10 mouse cellular contexts compared by ENCODE assay signal in genomic region chr1:119348456-119349208, GRCm38 (mm10).
DNase-seq lines count a peak whose midpoint lies in the region; ATAC-seq and TF ChIP-seq lines count a peak whose summit lies in the region.
"Had no signal": no experiment of that assay in that cellular context is flagged by ENCODE, and none has a peak within 500 bp of the region (broad histone marks: within the 10 kb centered on the region; RNA-seq: fewer than 3 reads in every experiment).

No protein-coding gene starts in this region.

- no peak for DNase-seq in heart, postnatal 14 days
- DNase-seq in ES-E14 (ENCODE audit: low read depth, low spot score), result no peak
- DNase-seq in forebrain, embryonic 11.5 days (ENCODE audit: low spot score), result no peak
- DNase-seq in limb, embryonic 14.5 days (ENCODE audit: low spot score), result peak; percentile 58
- DNase-seq in testis, postnatal 14 days (ENCODE audit: low spot score), result no peak
- DNase-seq in urinary bladder, postnatal 25 days (ENCODE audit: low spot score), result no peak

- no peak for ATAC-seq in heart, embryonic 13.5 days (ENCODE audit: extremely low read depth, insufficient number of reproducible peaks, low FRiP score, low TSS enrichment)
- 0 out of 2 replicates have a peak, but pooled peaks have one; percentile 55 for ATAC-seq in forebrain, embryonic 11.5 days (replicated peaks; ENCODE audit: low FRiP score)
- peak; percentile 64; the same call in 1 of the 2 replicates for ATAC-seq in limb, embryonic 14.5 days (ENCODE audit: low FRiP score, low read depth)
- no peak for ATAC-seq in megakaryocyte, adult 5-6 weeks (ENCODE audit: poor library complexity, severe bottlenecking)

- no peak overlapping the region for H3K4me3 ChIP-seq in heart, embryonic 13.5 days
- H3K4me3 ChIP-seq in ES-E14 (ENCODE audit: insufficient read depth in 1 of 2, low read depth in 1 of 2, low read length in 2 of 2, poor library complexity in 1 of 2, severe bottlenecking in 1 of 2), result peak overlapping the region; percentile 19 to 32; a peak in 3 of 4 replicates
- H3K4me3 ChIP-seq in forebrain, embryonic 11.5 days (ENCODE audit: low read depth, low read length), result no peak overlapping the region
- H3K4me3 ChIP-seq in limb, embryonic 14.5 days (replicated peaks; ENCODE audit: low read length), result no peak overlapping the region
- H3K4me3 ChIP-seq: layer of hippocampus, adult 2 months had no signal

- H3K9ac ChIP-seq in heart, embryonic 13.5 days, result no peak overlapping the region
- peak overlapping the region; percentile 49; the same call in 1 of the 2 replicates for H3K9ac ChIP-seq in ES-E14 (ENCODE audit: insufficient read depth, low read depth, low read length, poor library complexity, severe bottlenecking)
- 0 out of 2 replicates have a peak overlapping the region, but pooled peaks have one; percentile 6 for H3K9ac ChIP-seq in forebrain, embryonic 11.5 days (ENCODE audit: low read length)
- no peak overlapping the region for H3K9ac ChIP-seq in limb, embryonic 14.5 days (ENCODE audit: low read depth, low read length, severe bottlenecking)

- TF ChIP-seq POLR2A in limb, embryonic 14.5 days (IDR thresholded peaks at IDR 0.05; ENCODE audit: borderline replicate concordance, extremely low read depth, insufficient read depth, insufficient read length), result no peak

- H3K4me1 ChIP-seq in heart, embryonic 13.5 days, result peaks cover 6% of the 10 kb centered on the region
- H3K4me1 ChIP-seq in ES-E14 (ENCODE audit: control insufficient read depth in 2 of 2, insufficient read depth in 2 of 2, low read length in 2 of 2, poor library complexity in 1 of 2), result peaks cover 3 to 39% of the 10 kb centered on the region in 2 experiments
- 0 out of 2 replicates have a peak, but pooled peaks cover 5% of the 10 kb centered on the region for H3K4me1 ChIP-seq in forebrain, embryonic 11.5 days (replicated peaks; ENCODE audit: control insufficient read depth, insufficient read depth, low read length)
- H3K4me1 ChIP-seq in limb, embryonic 14.5 days (ENCODE audit: control insufficient read depth, insufficient read depth, low read length), result peaks cover 10% of the 10 kb centered on the region

- in situ Hi-C loops in ES-E14 (cut with MboI; ENCODE audit: low sequenced_read_pairs in 2 of 2, unreplicated experiment in 2 of 2), result no loop called here

- H3K4me2 ChIP-seq in heart, embryonic 13.5 days, result peak overlapping the region; percentile 4
- H3K4me2 ChIP-seq in forebrain, embryonic 11.5 days (ENCODE audit: low read depth, low read length, severe bottlenecking), result 0 out of 2 replicates have a peak overlapping the region, but pooled peaks have one; percentile 11
- 0 out of 2 replicates have a peak overlapping the region, but pooled peaks have one; percentile 10 for H3K4me2 ChIP-seq in limb, embryonic 14.5 days (replicated peaks; ENCODE audit: low read depth, low read length, severe bottlenecking)

- peaks cover 5% of the 10 kb centered on the region; the same call in 1 of the 2 replicates for H3K27me3 ChIP-seq in heart, embryonic 13.5 days (replicated peaks)
- no peaks in the 10 kb centered on the region; the same call in 1 of the 2 replicates for H3K27me3 ChIP-seq in forebrain, embryonic 11.5 days (ENCODE audit: control insufficient read depth, insufficient read depth, low read length)
- no peaks in the 10 kb centered on the region for H3K27me3 ChIP-seq in limb, embryonic 14.5 days (ENCODE audit: control insufficient read depth, insufficient read depth, low read length)
- H3K27me3 ChIP-seq: CH12.LX had no signal

- intact Hi-C loops in heart, postnatal 14 days (cut with DNase I), result no loop called here

- no peak overlapping the region for H3K27ac ChIP-seq in heart, embryonic 13.5 days (replicated peaks)
- peak overlapping the region; percentile 88 for H3K27ac ChIP-seq in ES-E14 (ENCODE audit: insufficient read depth, low read depth, low read length, poor library complexity, severe bottlenecking)
- no peak overlapping the region for H3K27ac ChIP-seq in forebrain, embryonic 11.5 days (ENCODE audit: low read depth, low read length)
- H3K27ac ChIP-seq in limb, embryonic 14.5 days (replicated peaks; ENCODE audit: low read depth, low read length), result peak overlapping the region; percentile 50
- H3K27ac ChIP-seq: layer of hippocampus, adult 2 months had no signal

- H3K36me3 ChIP-seq in heart, embryonic 13.5 days, result no peaks in the 10 kb centered on the region
- no peaks in the 10 kb centered on the region for H3K36me3 ChIP-seq in ES-E14 (ENCODE audit: control insufficient read depth, insufficient read depth, low read length, poor library complexity, severe bottlenecking)
- H3K36me3 ChIP-seq in forebrain, embryonic 11.5 days (ENCODE audit: control insufficient read depth, insufficient read depth, low read length), result no peaks in the 10 kb centered on the region
- H3K36me3 ChIP-seq in limb, embryonic 14.5 days (ENCODE audit: control insufficient read depth, insufficient read depth, low read length), result no peaks in the 10 kb centered on the region

- H3K9me3 ChIP-seq in heart, embryonic 13.5 days, result peaks cover 5% of the 10 kb centered on the region
- no peaks in the 10 kb centered on the region for H3K9me3 ChIP-seq in ES-E14 (ENCODE audit: control insufficient read depth, insufficient read depth, low read depth, low read length)
- H3K9me3 ChIP-seq in forebrain, embryonic 11.5 days (ENCODE audit: control insufficient read depth, low read length), result no peaks in the 10 kb centered on the region
- no peaks in the 10 kb centered on the region for H3K9me3 ChIP-seq in limb, embryonic 14.5 days (ENCODE audit: control insufficient read depth, low read length)

- 27% methylated on average over 18 of the region's 18 CpGs for WGBS in heart, embryonic 13.5 days
- WGBS in forebrain, embryonic 11.5 days, result 16% methylated on average over 18 of the region's 18 CpGs
- WGBS in limb, embryonic 14.5 days, result 16% methylated on average over 18 of the region's 18 CpGs

TF ChIP-seq in ES-E14, 5 proteins besides CTCF, POLR2A, EP300 and RAD21:
- TF ChIP-seq CHD2 (IDR thresholded peaks at IDR 0.05; ENCODE audit: low read depth, low read length), result no peak
- no peak for TF ChIP-seq MAFK (IDR thresholded peaks at IDR 0.05; ENCODE audit: insufficient read depth, low read depth, low read length)
- no peak for TF ChIP-seq HCFC1 (IDR thresholded peaks at IDR 0.05; ENCODE audit: borderline replicate concordance, insufficient read depth, low read length)
- TF ChIP-seq ZC3H11A (IDR thresholded peaks at IDR 0.05; ENCODE audit: borderline replicate concordance, low read depth, low read length), result no peak

Comparison
In these comparisons a context has a peak if more than half of its experiments do, and no peak if none do; other contexts are left out.
1. ATAC-seq: peak in forebrain, embryonic 11.5 days (single experiment) and limb, embryonic 14.5 days (single experiment); none in heart, embryonic 13.5 days (single experiment) and megakaryocyte, adult 5-6 weeks (single experiment).
2. H3K27ac ChIP-seq: peak in ES-E14 (single experiment) and limb, embryonic 14.5 days (single experiment); none in heart, embryonic 13.5 days (single experiment) and forebrain, embryonic 11.5 days (single experiment).
3. H3K4me3 ChIP-seq: peak in ES-E14 (2 of 2); none in heart, embryonic 13.5 days (single experiment), forebrain, embryonic 11.5 days (single experiment) and limb, embryonic 14.5 days (single experiment).
4. H3K9ac ChIP-seq: peak in ES-E14 (single experiment) and forebrain, embryonic 11.5 days (single experiment); none in heart, embryonic 13.5 days (single experiment) and limb, embryonic 14.5 days (single experiment).
5. Peak in every context shown above with its lines, with median percentiles within 50 percentile points of each other: H3K4me2 ChIP-seq.